Mouse (Mus musculus) induced T-regulatory cell, adult 2 months (primary cell): ENCODE results near the gene Mogs.
A peak's percentile ranks its signal among the peaks of the same experiment; 100 is the strongest.

ENCODE experiments used
- DNase-seq: peaks from one replicate; pipeline ENCODE4 v3.0.0-alpha.2; 2012; ENCODE audit warnings: low read depth

The Mogs gene

GRCm38 (mm10) chr6:83115011-83115671, at the start of gene Mogs:
Gene Mogs (plus strand): TSS chr6:83115496.
- peak; percentile 95 for DNase-seq

GRCm38 (mm10) chr6:83065995-83066394, 49.3 kb upstream of the Mogs start:
- peak; percentile 54 for DNase-seq

GRCm38 (mm10) chr6:83066441-83066840, 48.9 kb upstream of the Mogs start:
- DNase-seq = no peak

- DNase-seq = no peak
These were observed 47.1 kb upstream of the Mogs start for GRCm38 (mm10) chr6:83068221-83068620.

- peak; percentile 44 for DNase-seq
These were observed 46.4 kb upstream of the Mogs start for GRCm38 (mm10) chr6:83068706-83069487.

- peak; percentile 42 for DNase-seq
These were observed 45.6 kb upstream of the Mogs start for GRCm38 (mm10) chr6:83069488-83070246.

- peak; percentile 32 for DNase-seq
These were observed 45.2 kb upstream of the Mogs start, which contains the start of gene Tlx2 for GRCm38 (mm10) chr6:83070247-83070310. Gene Tlx2 (minus strand): TSS chr6:83070293.

GRCm38 (mm10) chr6:83070311-83071219, 44.7 kb upstream of the Mogs start:
- DNase-seq = peak; percentile 64

GRCm38 (mm10) chr6:83071220-83071619, 44.1 kb upstream of the Mogs start:
- no peak for DNase-seq

- peak; percentile 71 for DNase-seq
These were observed 40.3 kb upstream of the Mogs start for GRCm38 (mm10) chr6:83074979-83075378.

GRCm38 (mm10) chr6:83077630-83078323, 37.5 kb upstream of the Mogs start, which contains the start of gene Pcgf1:
Gene Pcgf1 (plus strand): TSS chr6:83077869.
- DNase-seq = peak; percentile 53

GRCm38 (mm10) chr6:83078324-83078858, 36.9 kb upstream of the Mogs start:
- DNase-seq = peak; percentile 100

- no peak for DNase-seq
These were observed 35.1 kb upstream of the Mogs start for GRCm38 (mm10) chr6:83080210-83080609.

GRCm38 (mm10) chr6:83083497-83083896, 31.8 kb upstream of the Mogs start:
- DNase-seq = no peak

GRCm38 (mm10) chr6:83084477-83084876, 30.8 kb upstream of the Mogs start:
- DNase-seq = no peak

- no peak for DNase-seq
These were observed 28.9 kb upstream of the Mogs start, which contains the start of gene Lbx2 for GRCm38 (mm10) chr6:83086121-83087035. Gene Lbx2 (plus strand): TSS chr6:83086367.

GRCm38 (mm10) chr6:83087205-83087925, 27.9 kb upstream of the Mogs start:
- no peak for DNase-seq

GRCm38 (mm10) chr6:83087926-83088260, 27.4 kb upstream of the Mogs start:
- no peak for DNase-seq

GRCm38 (mm10) chr6:83092416-83093127, 22.7 kb upstream of the Mogs start:
- no peak for DNase-seq
